Mouse (Mus musculus) retina, adult 2 months (tissue): ENCODE data around the gene Fxyd1.

Experiments used
- DNase-seq: peaks from one replicate; pipeline ENCODE4 v3.0.0-alpha.2; 2012; ENCODE audit warnings: low read depth, low spot score

Gene Fxyd1

DNA sequence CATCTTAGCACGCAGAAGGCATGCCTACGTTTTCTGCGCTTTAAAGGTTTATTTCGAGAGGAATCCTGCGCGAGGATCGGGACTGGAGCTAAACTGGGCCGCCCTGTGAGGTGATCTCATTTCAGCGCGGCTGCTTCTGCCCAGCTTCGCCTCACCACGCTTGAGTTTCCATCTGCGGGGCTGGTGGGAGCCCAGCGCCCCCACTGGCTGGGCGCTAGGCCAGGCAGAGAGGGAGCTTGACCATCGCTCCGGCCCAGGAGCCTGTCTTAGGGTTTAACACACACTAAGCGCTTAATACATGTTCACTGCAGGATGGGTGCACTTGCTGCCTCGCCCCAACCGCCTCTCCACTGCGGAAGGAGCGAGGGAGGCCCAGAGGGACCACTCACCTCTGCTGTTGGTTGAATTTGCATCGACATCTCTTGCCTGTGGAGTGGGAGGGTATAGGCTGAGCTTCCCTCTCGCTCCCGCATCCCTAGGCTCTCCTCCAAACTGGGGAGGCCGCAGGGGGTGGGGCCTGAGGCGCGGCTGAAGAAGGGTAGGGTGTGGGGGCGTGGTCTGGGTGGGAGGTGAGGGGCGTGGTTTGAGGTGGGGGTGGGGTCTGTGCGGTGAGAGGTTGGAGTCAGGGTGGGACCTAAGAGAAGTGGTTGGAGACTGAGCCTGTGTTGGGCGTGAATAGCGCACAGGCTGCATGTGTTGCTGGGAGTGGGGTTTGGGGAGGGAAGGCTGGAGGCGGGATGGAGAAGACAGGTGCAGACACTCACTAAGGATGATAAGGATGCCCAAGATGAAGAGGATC, 4.2 kb downstream of the Fxyd1 start:
- no peak for DNase-seq

- no peak for DNase-seq
These were observed 4.8 kb downstream of the Fxyd1 start for GRCm38 (mm10) chr7:31052251-31052635.

GRCm38 (mm10) chr7:31051321-31052021, 5.5 kb downstream of the Fxyd1 start, which contains the start of gene Fxyd7:
Gene Fxyd7 (minus strand): TSS chr7:31051467.
- no peak for DNase-seq

DNA sequence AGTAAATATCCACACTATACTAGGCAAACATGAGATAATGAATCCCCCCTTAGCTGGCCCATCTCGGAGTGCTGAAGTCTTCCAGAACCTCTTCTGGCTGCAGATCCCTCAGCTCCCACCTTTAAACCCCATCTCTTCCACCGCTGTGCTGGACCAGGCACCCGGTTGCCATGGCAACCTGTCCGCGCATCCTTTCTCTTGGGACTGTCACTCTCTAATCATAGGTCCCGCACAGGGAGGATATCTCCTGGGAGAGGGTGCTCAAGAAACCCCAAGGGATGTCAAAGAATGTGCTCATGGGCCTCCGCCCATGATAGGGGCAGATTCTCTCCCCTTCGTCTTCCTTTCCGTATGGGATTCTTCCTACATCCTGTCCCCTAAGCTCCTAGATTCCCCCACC, 6.1 kb downstream of the Fxyd1 start:
- no peak for DNase-seq

DNA sequence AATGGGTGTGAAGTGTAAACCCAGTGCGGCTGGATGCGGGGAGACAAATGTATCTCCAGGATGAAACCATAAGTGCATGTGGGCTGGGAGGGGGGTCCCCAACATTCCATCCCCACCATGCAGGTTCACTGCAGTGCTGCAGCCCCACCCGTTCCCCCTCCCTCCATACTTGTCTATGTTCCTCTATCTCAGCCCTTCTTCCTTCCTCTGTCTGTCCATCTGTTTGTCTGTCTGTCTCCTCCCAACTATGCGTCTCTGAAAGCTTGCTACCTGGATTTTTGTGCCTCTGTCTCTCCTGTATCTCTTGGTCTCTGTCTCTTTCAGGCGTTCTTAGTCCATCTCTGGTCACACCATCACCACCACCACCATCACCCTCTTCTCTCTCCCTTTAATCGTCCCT, 6.5 kb downstream of the Fxyd1 start:
- no peak for DNase-seq

- DNase-seq: no peak
These were observed 7.1 kb downstream of the Fxyd1 start for GRCm38 (mm10) chr7:31049846-31050281.

GRCm38 (mm10) chr7:31049135-31049845, 7.7 kb downstream of the Fxyd1 start:
- DNase-seq: no peak

DNA sequence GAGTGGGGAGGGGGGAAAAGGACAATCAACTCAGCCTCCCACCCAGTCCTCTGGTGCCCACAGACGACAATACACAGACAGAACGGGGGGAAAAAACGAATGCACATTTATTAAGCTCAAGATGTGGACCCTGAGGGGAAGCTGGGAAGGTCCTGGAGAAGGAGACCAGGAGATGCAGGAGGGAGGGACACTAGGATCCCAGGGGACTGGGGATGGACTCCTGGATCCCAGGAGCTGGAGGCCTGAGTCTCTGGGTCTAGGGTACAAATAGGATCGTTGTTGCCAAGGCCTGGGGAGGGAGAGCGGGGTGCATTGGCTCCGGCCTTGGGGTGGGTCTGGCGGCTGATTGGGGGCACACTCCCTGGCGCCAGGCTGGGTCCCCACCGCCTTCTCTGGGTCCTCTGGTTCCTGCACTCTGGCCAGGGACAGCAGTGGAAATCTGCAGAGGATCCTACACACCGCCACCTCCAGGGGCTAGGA, 14.5 kb downstream of the Fxyd1 start, which contains the start of gene Fxyd5:
Gene Fxyd5 (minus strand): TSS at position 51 of the 480 bp plus-strand sequence.
- no peak for DNase-seq

DNA sequence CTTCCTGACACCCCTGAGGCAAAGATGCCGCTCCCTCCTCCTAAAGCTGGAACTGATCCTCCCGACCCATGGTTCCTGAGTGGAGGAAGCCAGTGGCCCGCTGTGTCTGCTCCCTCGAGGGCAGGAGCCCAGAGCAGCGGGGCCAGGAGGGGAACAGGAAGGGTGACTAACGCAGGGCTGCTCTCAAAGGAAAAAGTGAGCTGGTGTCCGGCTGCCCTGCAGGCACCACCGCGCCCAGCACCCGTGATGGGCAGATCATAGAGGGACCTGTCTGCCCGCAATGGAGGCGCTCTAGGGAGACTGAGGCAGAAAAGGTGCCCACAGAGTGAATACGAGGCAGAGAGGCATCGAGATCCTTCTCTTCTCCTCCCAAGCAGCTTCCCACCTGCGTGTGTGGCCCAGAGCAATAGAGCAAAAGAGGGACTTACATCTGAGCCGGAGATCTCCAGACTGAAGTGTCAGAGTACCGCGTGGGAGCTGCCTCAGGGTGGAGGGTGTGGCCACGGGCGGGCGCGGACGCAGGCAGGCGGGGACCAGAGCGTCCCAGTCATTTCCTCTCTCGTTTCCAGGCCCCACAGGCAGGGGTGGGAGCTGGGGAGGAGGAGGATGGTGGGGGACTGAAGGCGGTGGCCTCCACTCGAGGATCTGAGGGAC, 15.2 kb downstream of the Fxyd1 start:
- no peak for DNase-seq

GRCm38 (mm10) chr7:31041023-31041407, 16.0 kb downstream of the Fxyd1 start:
- no peak for DNase-seq

DNA sequence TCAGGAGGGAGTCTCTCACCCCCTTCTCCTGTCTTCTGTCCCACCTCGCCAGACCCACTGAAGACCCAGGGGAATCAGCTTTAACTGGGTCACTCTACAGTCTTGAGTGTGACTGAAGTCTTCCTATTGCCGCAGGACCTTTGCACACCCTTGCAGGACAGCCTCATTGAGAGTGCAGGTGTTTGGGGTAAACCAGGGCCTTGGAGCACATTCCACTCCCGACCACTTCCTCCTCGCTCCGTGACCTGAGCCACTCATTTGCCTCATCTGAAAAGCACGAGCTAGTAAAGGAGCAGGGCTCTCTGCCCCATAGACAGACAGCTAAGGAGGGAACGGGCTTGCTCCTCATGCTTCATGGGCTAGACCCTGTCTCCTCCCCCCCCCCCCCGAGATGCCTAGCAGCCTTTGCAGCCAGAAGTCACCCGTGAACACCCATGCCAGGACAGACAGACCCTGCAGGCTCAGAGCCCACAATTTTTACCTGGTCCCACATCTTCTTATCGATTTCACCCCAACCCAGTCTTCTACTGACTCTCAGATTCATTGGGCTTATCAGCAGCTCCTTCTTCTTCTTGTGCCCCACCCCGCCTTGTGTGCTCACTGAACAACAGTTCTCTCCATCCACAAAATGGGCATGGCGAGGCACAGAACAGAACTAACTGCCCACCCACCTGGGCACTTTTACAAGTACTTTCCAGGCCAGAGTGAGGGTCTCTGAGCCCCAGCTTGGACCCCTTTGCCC, 16.5 kb downstream of the Fxyd1 start:
- no peak for DNase-seq

DNA sequence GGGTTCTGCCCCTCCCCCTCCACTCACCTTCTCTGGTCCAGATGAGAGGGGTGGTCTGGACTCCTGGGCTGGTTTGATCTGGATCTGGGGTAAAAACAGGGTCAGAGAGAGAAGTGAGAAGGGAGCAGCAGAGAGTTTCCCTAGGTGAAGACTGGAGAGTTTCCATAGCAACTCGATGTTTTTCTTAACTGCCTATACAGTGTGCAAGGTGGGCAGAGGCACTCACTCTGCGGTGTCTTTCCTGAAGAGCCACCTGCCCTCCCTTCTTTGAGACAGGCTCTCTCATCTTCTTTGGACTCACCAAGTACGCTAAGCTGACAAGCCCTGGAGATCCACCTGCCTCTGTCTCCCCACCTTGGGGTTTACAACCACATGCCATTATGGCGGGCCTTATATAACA, 18.0 kb downstream of the Fxyd1 start:
- DNase-seq: no peak

DNA sequence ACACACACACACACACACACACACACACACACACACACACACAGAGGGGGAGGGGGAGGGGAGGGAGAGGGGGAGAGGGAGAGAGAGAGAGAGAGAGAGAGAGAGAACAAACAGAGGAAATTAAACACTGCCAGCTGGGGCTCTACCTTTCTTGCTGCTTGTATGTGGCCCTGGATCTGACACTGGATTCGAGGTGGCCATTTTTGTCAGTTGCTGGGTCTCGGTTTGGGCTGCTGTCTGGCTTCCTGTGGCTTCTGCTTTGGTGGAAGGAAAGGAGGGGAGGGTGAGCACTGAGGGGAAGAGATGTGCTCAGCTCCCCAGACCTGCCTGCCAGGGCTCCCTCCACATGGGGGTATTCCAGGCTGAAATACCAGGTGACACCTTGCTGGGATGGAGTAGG, 19.3 kb downstream of the Fxyd1 start:
- DNase-seq: no peak

DNA sequence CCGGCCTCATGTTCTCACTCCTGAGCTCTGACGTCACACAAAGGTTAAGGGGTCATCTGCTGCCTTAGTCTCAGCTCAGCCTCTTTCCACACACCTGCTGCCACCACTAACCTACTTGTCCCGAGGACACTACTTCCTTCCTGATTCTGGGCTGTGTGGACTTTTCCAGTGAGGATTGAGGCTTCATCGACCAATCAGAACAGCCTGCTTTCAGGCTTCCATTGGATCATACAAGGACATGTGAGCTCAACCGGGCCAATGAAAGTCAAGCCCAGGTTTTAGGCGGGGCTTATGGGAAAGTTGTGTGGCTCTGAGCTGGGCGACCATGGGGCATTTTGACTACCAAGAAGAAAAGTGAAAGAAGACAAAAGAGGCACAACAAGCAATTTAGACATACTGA, 20.1 kb downstream of the Fxyd1 start:
- DNase-seq: no peak

DNA sequence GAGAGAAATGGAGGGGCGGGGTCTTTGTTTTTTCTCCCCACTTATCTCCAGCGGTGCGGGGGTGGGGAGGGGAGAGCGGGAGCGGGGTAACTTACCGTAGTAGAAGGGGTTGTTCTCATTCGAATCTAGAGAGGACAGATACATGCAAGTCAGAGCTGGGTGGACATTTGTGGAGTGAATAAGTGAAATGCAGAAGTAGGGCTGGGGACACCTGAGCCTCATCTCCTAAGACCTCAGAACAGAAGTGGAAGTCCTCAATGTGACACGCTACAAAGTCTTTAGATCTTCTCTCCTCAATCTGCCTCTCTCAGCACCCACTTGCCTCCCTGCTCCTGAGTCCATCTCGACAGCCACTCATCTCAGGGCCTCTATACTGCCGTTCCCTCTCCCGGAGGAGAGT, 21.7 kb downstream of the Fxyd1 start:
- DNase-seq: no peak

DNA sequence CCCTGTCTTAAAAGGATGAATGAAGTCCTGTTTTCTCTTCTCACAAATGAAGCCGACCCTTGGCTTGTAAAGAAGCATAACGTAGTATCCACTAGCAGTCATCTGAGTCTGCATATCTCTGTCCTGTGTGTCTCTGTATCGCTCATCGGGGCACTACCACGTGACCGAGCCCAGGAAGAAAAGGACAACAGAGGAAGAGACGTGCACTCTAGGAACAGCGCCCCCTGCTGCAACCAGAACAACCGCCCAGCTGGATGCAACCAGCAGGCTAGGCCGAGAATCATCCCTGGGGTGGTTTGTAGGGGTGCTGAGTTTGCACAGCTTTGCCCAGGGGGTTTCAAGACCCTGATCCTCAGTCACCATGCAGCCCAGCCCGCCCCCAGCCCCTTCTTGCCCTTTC, 22.2 kb downstream of the Fxyd1 start:
- DNase-seq: no peak

GRCm38 (mm10) chr7:31033409-31034165, 23.4 kb downstream of the Fxyd1 start:
- no peak for DNase-seq

DNA sequence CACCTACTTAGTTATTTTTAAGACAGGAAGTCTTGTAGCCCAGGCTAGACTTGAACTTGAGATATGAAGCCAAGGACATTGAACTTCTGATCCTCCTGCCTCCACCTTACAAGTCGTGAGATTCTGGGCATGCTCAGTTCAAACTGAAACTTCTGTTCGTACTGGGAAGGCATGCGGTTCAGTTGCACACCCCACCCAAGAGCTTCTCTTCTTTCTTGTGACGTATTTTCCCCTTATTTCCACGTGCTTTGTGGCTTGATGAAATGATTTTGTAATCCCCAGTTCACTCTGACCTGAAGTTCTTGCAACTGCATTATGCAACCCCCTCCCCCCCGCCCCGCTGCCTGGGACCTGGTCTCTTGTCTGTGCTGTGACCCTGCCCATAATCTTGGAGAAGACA, 25.3 kb downstream of the Fxyd1 start:
- no peak for DNase-seq

- no peak for DNase-seq
These were observed 26.3 kb downstream of the Fxyd1 start for GRCm38 (mm10) chr7:31030717-31031116.

DNA sequence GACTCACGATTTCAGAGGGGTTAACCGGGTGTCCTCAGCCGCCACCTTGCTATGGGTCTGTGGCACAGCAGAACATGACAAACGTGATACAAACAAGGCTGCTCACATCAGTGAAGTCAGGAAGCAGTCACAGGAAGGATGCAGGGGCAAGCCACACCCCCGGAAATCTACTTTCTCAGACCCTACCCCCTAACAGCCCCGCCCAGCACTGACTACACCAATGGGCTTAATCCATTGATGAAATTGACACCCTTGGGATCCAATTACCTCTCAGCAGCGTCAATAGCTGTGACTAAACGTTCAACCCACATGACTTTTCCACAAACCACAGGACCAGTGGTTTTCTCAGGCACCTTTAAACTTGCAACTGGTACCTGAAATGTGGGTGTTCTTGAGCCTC, 28.4 kb downstream of the Fxyd1 start:
- no peak for DNase-seq
